Mouse (Mus musculus): ENCODE data around the gene Acacb. TPM values are rescaled to one million over a fixed set of nuclear protein-coding genes. Genes with fewer than 3 reads are reported as not detected.

Gene Acacb
- polyA plus RNA-seq, 1 experiment: 0.67 TPM

- WGBS: 47% methylated on average over 7 of the region's 7 CpGs
Observed at GRCm38 (mm10) chr5:114157236-114157635, 10.9 kb downstream of the Acacb start.

GRCm38 (mm10) chr5:114161424-114161823 is 15.1 kb downstream of the Acacb start:
- 80% methylated on average over 6 of the region's 6 CpGs for WGBS
- no peak overlapping the region for H3K27ac ChIP-seq (ENCODE audit: control insufficient read depth, insufficient read depth, low read depth, low read length, poor library complexity)
- no peaks in the 10 kb centered on the region for H3K4me1 ChIP-seq (ENCODE audit: control insufficient read depth, insufficient read depth, low read length)
- no peak overlapping the region for H3K4me3 ChIP-seq (replicated peaks; ENCODE audit: control insufficient read depth, low read depth, low read length)
- TF ChIP-seq POLR2A (IDR thresholded peaks at IDR 0.05; ENCODE audit: borderline replicate concordance, control insufficient read depth, low read depth, low read length) (no peak), CTCF (IDR thresholded peaks at IDR 0.05; ENCODE audit: control insufficient read depth, insufficient read depth, low read length) (no peak)

More at GRCm38 (mm10) chr5:114157236-114157635, 10.9 kb downstream of the Acacb start:
- H3K27ac ChIP-seq (ENCODE audit: control insufficient read depth, insufficient read depth, low read depth, low read length, poor library complexity): no peak overlapping the region
- no peak overlapping the region for H3K4me3 ChIP-seq (replicated peaks; ENCODE audit: control insufficient read depth, low read depth, low read length)
- TF ChIP-seq POLR2A (IDR thresholded peaks at IDR 0.05; ENCODE audit: borderline replicate concordance, control insufficient read depth, low read depth, low read length) (no peak), CTCF (IDR thresholded peaks at IDR 0.05; ENCODE audit: control insufficient read depth, insufficient read depth, low read length) (no peak)
- H3K4me1 ChIP-seq (ENCODE audit: control insufficient read depth, insufficient read depth, low read length): no peaks in the 10 kb centered on the region

DNA sequence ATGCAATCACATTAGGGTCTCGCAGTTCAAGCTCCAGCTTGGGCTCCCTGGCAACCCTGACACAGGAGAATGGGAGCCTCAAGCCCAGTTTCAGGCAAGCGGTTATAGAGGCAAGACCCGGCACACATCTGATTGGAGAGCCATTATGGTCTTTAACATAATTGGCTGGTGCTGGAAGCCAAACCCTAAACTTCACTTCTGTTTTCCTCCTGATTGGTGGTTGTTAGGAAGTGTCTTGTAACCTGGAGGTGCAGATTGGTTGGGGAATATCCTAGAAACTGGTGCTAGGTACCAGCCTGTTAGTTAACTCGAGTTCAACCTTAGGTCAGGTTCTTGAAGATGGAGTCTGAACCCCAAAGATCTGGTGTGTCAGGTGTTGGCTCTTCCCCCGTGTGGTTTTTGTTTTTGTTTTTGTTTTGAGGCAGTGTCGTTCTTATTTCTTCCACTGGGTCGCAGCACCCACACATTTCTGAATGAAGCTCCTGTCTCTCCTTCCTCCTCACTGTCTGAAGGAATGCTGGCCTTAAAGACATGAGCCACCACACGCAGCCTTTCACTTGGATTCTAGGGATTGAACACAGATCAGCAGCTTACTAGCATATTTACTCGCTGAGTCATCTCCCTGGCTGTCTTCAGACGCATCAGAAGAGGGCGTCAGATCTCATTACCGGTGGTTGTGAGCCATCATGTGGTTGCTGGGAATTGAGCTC is 15.9 kb downstream of the Acacb start:
- Histone ChIP-seq H3K27ac (ENCODE audit: control insufficient read depth, insufficient read depth, low read depth, low read length, poor library complexity) (no peak overlapping the region), H3K4me3 (replicated peaks; ENCODE audit: control insufficient read depth, low read depth, low read length) (no peak overlapping the region), H3K4me1 (ENCODE audit: control insufficient read depth, insufficient read depth, low read length) (no peaks in the 10 kb centered on the region)
- WGBS: 45% methylated on average over 12 of the region's 12 CpGs
- TF ChIP-seq CTCF (IDR thresholded peaks at IDR 0.05; ENCODE audit: control insufficient read depth, insufficient read depth, low read length) (no peak), POLR2A (IDR thresholded peaks at IDR 0.05; ENCODE audit: borderline replicate concordance, control insufficient read depth, low read depth, low read length) (no peak)

DNA sequence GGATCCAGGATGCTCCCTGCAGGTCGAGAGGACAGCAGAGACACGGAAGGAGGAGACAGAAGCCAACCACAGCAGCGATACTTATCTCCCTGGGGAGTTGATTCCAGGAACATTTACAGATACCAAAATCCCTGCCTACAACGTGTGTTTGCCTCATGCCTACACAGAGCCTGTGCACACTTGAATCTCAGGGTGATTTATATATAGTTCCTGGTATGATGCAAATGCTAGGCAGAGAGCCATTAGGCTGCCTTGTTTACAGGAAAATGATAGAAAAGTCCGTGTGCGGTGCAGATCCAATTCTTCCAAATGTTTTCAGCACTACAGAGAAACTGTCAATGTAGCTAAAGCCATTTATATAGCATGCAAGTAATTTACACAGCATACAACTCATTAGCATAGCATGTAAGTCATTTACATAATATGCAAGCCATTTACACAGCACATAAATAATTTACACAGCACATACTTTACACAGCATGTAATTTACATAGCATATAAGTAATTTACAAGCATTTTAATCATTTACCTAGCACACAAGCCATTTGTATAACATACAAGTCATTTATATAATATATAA is 16.9 kb downstream of the Acacb start:
- Histone ChIP-seq H3K4me3 (replicated peaks; ENCODE audit: control insufficient read depth, low read depth, low read length) (no peak overlapping the region), H3K4me1 (ENCODE audit: control insufficient read depth, insufficient read depth, low read length) (no peaks in the 10 kb centered on the region)
- WGBS: 57% methylated on average over 6 of the region's 6 CpGs

DNA sequence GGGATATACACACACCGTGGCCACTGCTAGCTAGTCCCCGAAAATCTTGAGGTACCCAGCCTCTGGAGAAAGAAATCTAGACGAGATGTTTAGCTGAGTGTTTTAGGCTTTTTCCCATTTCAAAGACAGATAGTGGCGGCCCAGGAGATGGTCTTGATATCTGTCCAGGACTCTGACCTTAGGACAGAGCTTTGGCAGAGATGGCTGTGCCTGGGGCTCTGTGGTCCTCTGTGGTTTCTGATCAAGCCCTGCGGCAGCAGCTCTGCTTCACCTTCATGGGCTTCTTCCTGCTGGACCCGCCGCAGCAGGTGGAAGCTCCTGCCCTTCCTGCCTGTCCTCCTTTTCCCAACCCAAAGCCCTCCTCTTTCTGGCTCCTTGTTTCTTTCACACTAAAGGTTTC is 24.0 kb downstream of the Acacb start:
- TF ChIP-seq POLR2A (IDR thresholded peaks at IDR 0.05; ENCODE audit: borderline replicate concordance, control insufficient read depth, low read depth, low read length) (no peak), CTCF (IDR thresholded peaks at IDR 0.05; ENCODE audit: control insufficient read depth, insufficient read depth, low read length) (no peak)
- 77% methylated on average over 7 of the region's 7 CpGs for WGBS
- H3K27ac ChIP-seq (ENCODE audit: control insufficient read depth, insufficient read depth, low read depth, low read length, poor library complexity): no peak overlapping the region
- no peak overlapping the region for H3K4me3 ChIP-seq (replicated peaks; ENCODE audit: control insufficient read depth, low read depth, low read length)
- H3K4me1 ChIP-seq (ENCODE audit: control insufficient read depth, insufficient read depth, low read length): no peaks in the 10 kb centered on the region

More for the DNA sequence above, 16.9 kb downstream of the Acacb start:
- no peak overlapping the region for H3K27ac ChIP-seq (ENCODE audit: control insufficient read depth, insufficient read depth, low read depth, low read length, poor library complexity)
- TF ChIP-seq CTCF (IDR thresholded peaks at IDR 0.05; ENCODE audit: control insufficient read depth, insufficient read depth, low read length) (no peak), POLR2A (IDR thresholded peaks at IDR 0.05; ENCODE audit: borderline replicate concordance, control insufficient read depth, low read depth, low read length) (no peak)

- Histone ChIP-seq H3K27ac (ENCODE audit: control insufficient read depth, insufficient read depth, low read depth, low read length, poor library complexity) (no peak overlapping the region), H3K4me3 (replicated peaks; ENCODE audit: control insufficient read depth, low read depth, low read length) (no peak overlapping the region), H3K4me1 (ENCODE audit: control insufficient read depth, insufficient read depth, low read length) (peaks cover 4% of the 10 kb centered on the region)
- TF ChIP-seq CTCF (IDR thresholded peaks at IDR 0.05; ENCODE audit: control insufficient read depth, insufficient read depth, low read length): no peak
- no peak for TF ChIP-seq POLR2A (IDR thresholded peaks at IDR 0.05; ENCODE audit: borderline replicate concordance, control insufficient read depth, low read depth, low read length)
- 83% methylated on average over 3 of the region's 3 CpGs for WGBS
Observed at GRCm38 (mm10) chr5:114172936-114173335, 26.6 kb downstream of the Acacb start.

GRCm38 (mm10) chr5:114173458-114173857 is 27.1 kb downstream of the Acacb start:
- no peak overlapping the region for H3K4me3 ChIP-seq (replicated peaks; ENCODE audit: control insufficient read depth, low read depth, low read length)
- H3K27ac ChIP-seq (ENCODE audit: control insufficient read depth, insufficient read depth, low read depth, low read length, poor library complexity): no peak overlapping the region
- H3K4me1 ChIP-seq (ENCODE audit: control insufficient read depth, insufficient read depth, low read length): peaks cover 4% of the 10 kb centered on the region
- no peak for TF ChIP-seq POLR2A (IDR thresholded peaks at IDR 0.05; ENCODE audit: borderline replicate concordance, control insufficient read depth, low read depth, low read length)
- 54% methylated on average over 7 of the region's 7 CpGs for WGBS

DNA sequence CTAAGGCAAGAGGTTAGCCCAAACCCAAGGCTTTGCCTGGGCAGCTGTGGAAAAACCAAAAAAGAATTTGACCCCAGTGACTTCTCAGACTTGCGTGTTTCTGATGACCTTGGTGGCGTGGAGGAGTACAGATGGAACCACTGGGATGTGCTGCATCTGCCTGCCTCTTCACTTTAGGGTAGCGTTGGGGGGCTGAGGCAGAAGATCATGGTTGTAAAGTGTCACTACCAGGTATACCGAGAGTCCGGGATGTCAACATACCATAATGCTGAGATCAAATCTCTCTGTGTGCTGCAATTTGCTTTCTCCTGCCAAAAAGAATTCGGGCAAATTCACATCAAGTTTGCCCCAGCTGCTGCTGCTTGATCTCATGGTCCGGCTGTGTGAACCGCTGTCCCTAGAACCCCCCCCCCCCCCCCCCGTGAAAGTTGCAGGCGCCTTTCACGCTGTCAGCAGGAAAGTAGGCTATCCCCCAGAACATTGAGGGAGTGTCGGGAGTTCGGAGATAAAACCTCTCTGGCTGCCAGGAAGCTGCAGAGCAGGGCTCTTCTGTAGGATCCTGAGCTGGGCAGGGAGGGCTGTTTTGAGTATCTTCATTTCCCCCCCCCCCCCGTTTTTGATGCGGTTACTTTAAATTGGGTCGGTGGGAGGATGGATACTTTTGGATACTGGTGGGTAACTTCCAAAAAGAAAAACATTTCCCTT is 27.7 kb downstream of the Acacb start:
- TF ChIP-seq POLR2A (IDR thresholded peaks at IDR 0.05; ENCODE audit: borderline replicate concordance, control insufficient read depth, low read depth, low read length) (no peak), CTCF (IDR thresholded peaks at IDR 0.05; ENCODE audit: control insufficient read depth, insufficient read depth, low read length) (no peak)
- H3K4me1 ChIP-seq (ENCODE audit: control insufficient read depth, insufficient read depth, low read length): peaks cover 4% of the 10 kb centered on the region
- 20% methylated on average over 16 of the region's 16 CpGs for WGBS

More for the DNA sequence above, 27.7 kb downstream of the Acacb start:
- no peak overlapping the region for H3K4me3 ChIP-seq (replicated peaks; ENCODE audit: control insufficient read depth, low read depth, low read length)
- no peak overlapping the region for H3K27ac ChIP-seq (ENCODE audit: control insufficient read depth, insufficient read depth, low read depth, low read length, poor library complexity)
